Mouse (Mus musculus) monocyte, adult 5-6 weeks (primary cell): ENCODE measurements around the gene Arhgap44. TPM values are rescaled to one million over a fixed set of nuclear protein-coding genes. Genes with fewer than 3 reads are reported as not detected.

Experiments used
- ATAC-seq: fragments of 153-309, 156-312 bp; replicated peaks from 2 replicates; pipeline ENCODE4 v1.8.0; 2017; ENCODE audit warnings: mild to moderate bottlenecking; ENCODE audit not compliant: low TSS enrichment, insufficient number of reproducible peaks, severe bottlenecking, poor library complexity, low FRiP score
- total RNA-seq: library from RNA; stranded (forward); fragments of 200-1000, 200-491, 200-594 nt; gene quantifications from 3 replicates; pipeline ENCODE4 v1.2.3, GENCODE M21; 2017

Arhgap44 gene
- total RNA-seq, 1 experiment from 2014 or later, result not detected

- ATAC-seq, result no peak
These were observed 194.3 kb downstream of the Arhgap44 start for GRCm38 (mm10) chr11:64968507-64968906.

- no peak for ATAC-seq
These were observed 200.1 kb downstream of the Arhgap44 start for GRCm38 (mm10) chr11:64962629-64963028.

- no peak for ATAC-seq
These were observed 205.6 kb downstream of the Arhgap44 start for GRCm38 (mm10) chr11:64956962-64957729.

Other genes starting within 250 kb of the Arhgap44 start
- 14.5 to 20.3 TPM (median 16.2 TPM) in 3 replicates for gene Elac2, start 183.9 kb downstream of the Arhgap44 start, total RNA-seq
- not detected in 3 replicates for gene 1700086D15Rik, start 3.1 kb downstream of the Arhgap44 start, total RNA-seq
- gene Myocd, start 107.0 kb upstream of the Arhgap44 start, total RNA-seq, result not detected in 3 replicates